Mouse (Mus musculus) embryonic facial prominence, embryonic 10.5 days (tissue): ENCODE data around the gene Eif4a1. TPM values are rescaled to one million over a fixed set of nuclear protein-coding genes. Genes with fewer than 3 reads are reported as not detected.

ENCODE experiments used
- DNase-seq: peaks from one replicate; pipeline ENCODE4 v3.0.0-alpha.2; 2017; ENCODE audit warnings: low spot score
- H3K27ac ChIP-seq: fragments of 300-500 bp; sonication (generic); replicated peaks from 2 replicates; pipeline ENCODE4 v1.5.1; 2016; ENCODE audit warnings: mild to moderate bottlenecking
- H3K27me3 ChIP-seq: fragments of 300-500 bp; sonication (generic); replicated peaks from 2 replicates; pipeline ENCODE4 v1.6.1; 2016; ENCODE audit warnings: low read depth, mild to moderate bottlenecking; ENCODE audit not compliant: poor library complexity, severe bottlenecking
- H3K36me3 ChIP-seq: fragments of 300-500 bp; sonication (generic); replicated peaks from 2 replicates; pipeline ENCODE4 v1.6.1; 2016; ENCODE audit warnings: mild to moderate bottlenecking, moderate library complexity
- H3K4me1 ChIP-seq: fragments of 300-500 bp; sonication (generic); 2 replicates; pipeline ENCODE4 v1.6.1; 2016
- H3K4me3 ChIP-seq: fragments of 300-500 bp; sonication (generic); 2 replicates; pipeline ENCODE4 v1.5.1; 2016; ENCODE audit warnings: mild to moderate bottlenecking, moderate library complexity
- H3K9me3 ChIP-seq: fragments of 300-500 bp; sonication (generic); 2 replicates; pipeline ENCODE4 v1.6.1; 2016; ENCODE audit warnings: mild to moderate bottlenecking
- WGBS: fragments of 180-500 bp; shearing (Covaris S2); methylation state at CpG from one replicate; pipeline ENCODE4 v1.1.7; 2016; 5-methylcytosine and 5-hydroxymethylcytosine counted together
- polyA plus RNA-seq: library from polyadenylated mRNA; unstranded; fragments of >200 nt; fragmentation: Nextera tagmentation; extraction: Ambion mirVana; gene quantifications from 2 replicates; pipeline ENCODE4 v1.2.1, GENCODE M21; 2016

Eif4a1 gene
- polyA plus RNA-seq, 1 experiment from 2014 or later: 780 TPM

GRCm38 (mm10) chr11:69662967-69663671 lies 9.1 kb downstream of the Eif4a1 start:
- peaks cover 72% of the 10 kb centered on the region for H3K36me3 ChIP-seq
- no peak for DNase-seq
- WGBS: 70% methylated on average over 13 of the region's 13 CpGs
- no peaks in the 10 kb centered on the region for H3K27me3 ChIP-seq
- peak overlapping the region; percentile 65 for H3K4me3 ChIP-seq
- peaks cover 25% of the 10 kb centered on the region for H3K4me1 ChIP-seq
- H3K27ac ChIP-seq: peak overlapping the region; percentile 97
- no peaks in the 10 kb centered on the region for H3K9me3 ChIP-seq

GRCm38 (mm10) chr11:69662213-69662966 lies 9.8 kb downstream of the Eif4a1 start, which contains the start of gene Mpdu1:
Mpdu1 (minus strand) TSS chr11:69662642.
- peak within 1 kb of the TSS; percentile 65 for H3K4me3 ChIP-seq
- peak within 1 kb of the TSS; percentile 97 for H3K27ac ChIP-seq
- peak; percentile 97 for DNase-seq
- no peaks in the 10 kb centered on the region for H3K27me3 ChIP-seq
- peaks cover 25% of the 10 kb centered on the region for H3K4me1 ChIP-seq
- WGBS: under 1% methylated on average over 48 of the region's 48 CpGs
- H3K36me3 ChIP-seq: peaks cover 72% of the 10 kb centered on the region
- no peaks in the 10 kb centered on the region for H3K9me3 ChIP-seq

- Histone ChIP-seq H3K4me3 (peak overlapping the region; percentile 65), H3K4me1 (peaks cover 33% of the 10 kb centered on the region), H3K27ac (peak overlapping the region; percentile 97), H3K9me3 (no peaks in the 10 kb centered on the region), H3K27me3 (no peaks in the 10 kb centered on the region), H3K36me3 (peaks cover 74% of the 10 kb centered on the region)
- 86% methylated on average over 3 of the region's 3 CpGs for WGBS
- DNase-seq: no peak
These were observed 10.9 kb downstream of the Eif4a1 start for GRCm38 (mm10) chr11:69661221-69661881.

- Histone ChIP-seq H3K27ac (no peak overlapping the region), H3K36me3 (peaks cover 74% of the 10 kb centered on the region), H3K9me3 (no peaks in the 10 kb centered on the region), H3K4me1 (peaks cover 54% of the 10 kb centered on the region), H3K27me3 (no peaks in the 10 kb centered on the region), H3K4me3 (0 out of 2 replicates have a peak overlapping the region, but pooled peaks have one; percentile 11)
- no peak for DNase-seq
- 83% methylated on average over 15 of the region's 15 CpGs for WGBS
These were observed 14.8 kb downstream of the Eif4a1 start for GRCm38 (mm10) chr11:69657462-69657881.

GRCm38 (mm10) chr11:69656617-69657461 lies 15.4 kb downstream of the Eif4a1 start:
- Histone ChIP-seq H3K4me1 (peaks cover 50% of the 10 kb centered on the region), H3K27ac (peak overlapping the region; percentile 55), H3K4me3 (peak overlapping the region; percentile 11; the same call in 1 of the 2 replicates), H3K9me3 (no peaks in the 10 kb centered on the region), H3K36me3 (peaks cover 80% of the 10 kb centered on the region), H3K27me3 (no peaks in the 10 kb centered on the region)
- DNase-seq: peak; percentile 66
- 81% methylated on average over 10 of the region's 10 CpGs for WGBS

GRCm38 (mm10) chr11:69656065-69656455 lies 16.2 kb downstream of the Eif4a1 start:
- Histone ChIP-seq H3K27me3 (no peaks in the 10 kb centered on the region), H3K4me3 (0 out of 2 replicates have a peak overlapping the region, but pooled peaks have one; percentile 32), H3K27ac (0 out of 2 replicates have a peak overlapping the region, but pooled peaks have one; percentile 7), H3K9me3 (no peaks in the 10 kb centered on the region), H3K36me3 (peaks cover 88% of the 10 kb centered on the region), H3K4me1 (peaks cover 42% of the 10 kb centered on the region)
- 68% methylated on average over 5 of the region's 5 CpGs for WGBS
- no peak for DNase-seq

GRCm38 (mm10) chr11:69655264-69656064 lies 16.8 kb downstream of the Eif4a1 start, which contains the start of gene Sox15:
Sox15 (plus strand) TSS chr11:69655314.
- 22% methylated on average over 34 of the region's 34 CpGs for WGBS
- peak within 1 kb of the TSS; percentile 32 for H3K4me3 ChIP-seq
- DNase-seq: peak; percentile 83
- H3K27ac ChIP-seq: peak within 1 kb of the TSS; percentile 71
- peaks cover 39% of the 10 kb centered on the region for H3K4me1 ChIP-seq
- no peaks in the 10 kb centered on the region for H3K9me3 ChIP-seq
- no peaks in the 10 kb centered on the region for H3K27me3 ChIP-seq
- H3K36me3 ChIP-seq: peaks cover 94% of the 10 kb centered on the region

GRCm38 (mm10) chr11:69654760-69655159 lies 17.5 kb downstream of the Eif4a1 start:
- no peaks in the 10 kb centered on the region for H3K9me3 ChIP-seq
- H3K36me3 ChIP-seq: peaks cover 94% of the 10 kb centered on the region
- H3K4me1 ChIP-seq: peaks cover 39% of the 10 kb centered on the region
- peak; percentile 29 for DNase-seq
- H3K4me3 ChIP-seq: peak overlapping the region; percentile 19
- H3K27ac ChIP-seq: peak overlapping the region; percentile 71; the same call in 1 of the 2 replicates
- 39% methylated on average over 9 of the region's 9 CpGs for WGBS
- no peaks in the 10 kb centered on the region for H3K27me3 ChIP-seq

GRCm38 (mm10) chr11:69653399-69653798 lies 18.8 kb downstream of the Eif4a1 start:
- no peak overlapping the region for H3K27ac ChIP-seq

GRCm38 (mm10) chr11:69645860-69646259 lies 26.4 kb downstream of the Eif4a1 start:
- peaks cover 99% of the 10 kb centered on the region for H3K36me3 ChIP-seq
- H3K27me3 ChIP-seq: no peaks in the 10 kb centered on the region
- no peak overlapping the region for H3K27ac ChIP-seq
- no peak overlapping the region for H3K4me3 ChIP-seq
- 97% methylated on average over 5 of the region's 5 CpGs for WGBS
- no peaks in the 10 kb centered on the region for H3K9me3 ChIP-seq
- H3K4me1 ChIP-seq: no peaks in the 10 kb centered on the region
- no peak for DNase-seq

More at GRCm38 (mm10) chr11:69653399-69653798, 18.8 kb downstream of the Eif4a1 start:
- Histone ChIP-seq H3K27me3 (no peaks in the 10 kb centered on the region), H3K36me3 (peaks cover 94% of the 10 kb centered on the region), H3K4me3 (no peak overlapping the region), H3K4me1 (peaks cover 39% of the 10 kb centered on the region), H3K9me3 (no peaks in the 10 kb centered on the region)
- no peak for DNase-seq
- 73% methylated on average over 5 of the region's 5 CpGs for WGBS

- H3K4me1 ChIP-seq: peaks cover 28% of the 10 kb centered on the region
- H3K36me3 ChIP-seq: peaks cover 62% of the 10 kb centered on the region
- H3K9me3 ChIP-seq: no peaks in the 10 kb centered on the region
- H3K4me3 ChIP-seq: peak overlapping the region; percentile 21; the same call in 1 of the 2 replicates
- no peaks in the 10 kb centered on the region for H3K27me3 ChIP-seq
- WGBS: 94% methylated on average over 3 of the region's 3 CpGs
- no peak overlapping the region for H3K27ac ChIP-seq
- DNase-seq: no peak
These were observed 36.8 kb downstream of the Eif4a1 start for GRCm38 (mm10) chr11:69635471-69635870.
